Mouse (Mus musculus) MEL (cell line): ENCODE measurements at regions not wholly inside any gene's neighbourhood (a gene's known extent, or its start where the extent isn't known, plus 50 kb on each side); places are given as distances from the start of the nearest gene placed in this dataset.

Experiments used
- CHD2 ChIP-seq: IDR thresholded peaks from 2 replicates; pipeline ENCODE4 v1.6.1; 2011; ENCODE audit warnings: low read length, improper control_type of control experiment
- POLR2A ChIP-seq, 2 experiments: IDR thresholded peaks; 2 replicates each; pipeline ENCODE4 v1.6.1; 2011 to 2012; ENCODE audit warnings: low read length in 2 of 2, mild to moderate bottlenecking in 2 of 2, control low read depth in 1 of 2, improper control_type of control experiment in 1 of 2, low read depth in 1 of 2, moderate library complexity in 1 of 2; ENCODE audit not compliant: control insufficient read depth in 1 of 2, insufficient read depth in 1 of 2, poor library complexity in 1 of 2

- no peak for TF ChIP-seq POLR2A (IDR thresholded peaks at IDR 0.05; ENCODE audit: control insufficient read depth in 1 of 2, insufficient read depth in 1 of 2, low read depth in 1 of 2, low read length in 2 of 2, poor library complexity in 1 of 2)
- no peak for TF ChIP-seq CHD2
Observed at GRCm38 (mm10) chr4:12657820-12658219, 486.0 kb upstream of the Fam92a start.
